Mouse (Mus musculus): ENCODE results near the gene Meox1. TPM values are rescaled to one million over a fixed set of nuclear protein-coding genes. Genes with fewer than 3 reads are reported as not detected.

The Meox1 gene
- total RNA-seq, 1 experiment from 2014 or later, result not detected

DNA sequence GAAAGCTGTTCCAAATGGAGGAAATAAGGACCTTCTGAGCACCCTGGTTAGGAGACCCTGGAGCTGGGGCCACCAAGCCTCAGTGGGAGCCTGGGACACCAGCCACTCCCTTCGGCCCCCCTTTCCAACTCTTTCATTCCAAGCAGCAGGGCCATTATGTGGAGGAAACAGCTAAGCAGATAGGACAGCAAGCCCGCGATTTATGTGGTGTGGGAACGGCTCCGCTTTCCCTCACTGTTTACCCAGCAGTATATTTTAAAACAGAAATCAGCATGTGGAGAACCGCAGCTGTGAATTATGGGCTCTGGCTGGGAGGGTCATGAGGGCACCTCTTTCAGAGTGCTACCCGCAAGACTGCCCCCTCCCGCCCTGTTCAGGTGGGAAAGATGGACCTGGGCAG lies 7.1 kb upstream of the Meox1 start:
- no peak for ATAC-seq (replicated peaks; ENCODE audit: low read depth, poor library complexity, severe bottlenecking)

DNA sequence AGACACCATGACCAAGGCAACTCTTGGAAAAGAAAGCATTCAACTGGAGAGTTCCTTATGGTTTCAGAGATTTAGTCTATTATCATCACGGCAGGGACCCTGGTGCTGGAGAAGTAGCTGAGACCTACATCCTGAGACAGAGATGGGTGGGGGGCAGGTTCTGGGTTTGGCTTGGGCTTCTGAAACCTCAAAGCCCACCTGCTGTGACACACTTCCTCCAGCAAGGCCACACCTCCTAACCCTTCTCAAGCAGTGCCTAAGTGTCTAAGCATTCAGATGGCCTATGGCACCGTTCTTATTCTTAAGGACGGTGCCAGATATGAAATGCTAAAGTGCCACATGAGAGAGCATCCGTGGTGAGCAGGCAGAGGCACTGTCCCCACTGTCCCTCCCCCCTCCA lies 4.2 kb upstream of the Meox1 start:
- ATAC-seq (replicated peaks; ENCODE audit: low read depth, poor library complexity, severe bottlenecking), result no peak

DNA sequence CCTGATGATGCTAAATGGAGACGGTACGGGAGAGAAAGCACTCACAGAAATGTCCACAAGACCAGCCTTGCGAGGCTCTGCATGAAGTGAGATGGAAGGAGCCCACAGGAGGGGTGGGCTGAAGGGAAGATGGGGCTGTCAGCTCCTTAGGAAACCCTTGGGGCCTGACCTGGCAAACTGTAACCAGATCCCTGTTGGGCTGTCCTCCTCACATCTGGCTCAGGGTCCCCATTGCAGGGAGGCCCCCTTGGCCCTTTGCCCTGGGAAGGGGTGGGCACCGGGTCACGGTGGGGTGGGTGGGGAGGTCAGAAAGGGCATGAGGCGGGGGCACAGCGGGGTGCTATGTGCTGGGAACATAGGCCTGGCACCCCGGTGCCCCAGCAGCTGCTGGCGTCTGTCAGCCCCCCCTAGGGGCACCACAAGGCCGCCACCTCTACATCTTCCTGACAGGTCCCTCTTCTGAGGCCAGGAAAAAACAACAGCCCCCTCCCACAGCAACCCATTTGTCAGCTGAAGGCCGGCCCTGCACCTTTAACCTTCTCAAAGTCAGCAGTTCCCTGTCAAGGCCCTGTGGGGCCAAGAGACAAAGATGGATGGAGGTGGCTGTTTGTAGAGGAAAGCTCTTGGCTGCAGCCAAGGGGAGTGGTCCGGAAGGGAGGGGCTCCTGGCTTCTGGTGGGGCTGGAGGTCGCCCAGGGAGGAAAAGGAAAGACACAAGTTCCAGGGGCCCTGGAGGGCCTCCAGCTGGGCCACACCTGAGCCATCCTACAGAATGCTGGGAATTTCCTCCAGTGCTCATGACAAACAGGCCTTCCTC lies 2.6 kb upstream of the Meox1 start:
- no peak for ATAC-seq (replicated peaks; ENCODE audit: low read depth, poor library complexity, severe bottlenecking)

DNA sequence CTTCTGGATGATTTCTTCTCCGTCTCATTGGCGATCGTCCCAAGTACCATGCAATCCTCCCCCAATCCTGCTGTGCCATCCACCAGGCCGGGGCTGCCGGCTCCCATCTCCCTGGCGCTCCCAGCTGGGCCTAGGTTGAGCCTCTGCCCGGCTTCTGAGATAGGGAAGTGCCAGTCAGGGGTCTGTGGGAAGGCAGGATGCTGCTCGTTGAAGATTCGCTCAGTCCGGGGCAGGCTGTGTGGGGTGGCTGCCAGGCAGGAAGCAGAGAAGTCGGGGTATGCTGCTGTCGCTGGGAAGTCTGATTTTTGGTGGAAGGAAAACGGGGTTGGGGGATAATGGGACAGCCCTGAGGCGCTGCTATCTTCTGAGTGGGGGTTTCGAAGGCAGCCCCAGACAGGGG lies 614 bp downstream of the Meox1 start:
- ATAC-seq (replicated peaks; ENCODE audit: low read depth, poor library complexity, severe bottlenecking), result no peak

DNA sequence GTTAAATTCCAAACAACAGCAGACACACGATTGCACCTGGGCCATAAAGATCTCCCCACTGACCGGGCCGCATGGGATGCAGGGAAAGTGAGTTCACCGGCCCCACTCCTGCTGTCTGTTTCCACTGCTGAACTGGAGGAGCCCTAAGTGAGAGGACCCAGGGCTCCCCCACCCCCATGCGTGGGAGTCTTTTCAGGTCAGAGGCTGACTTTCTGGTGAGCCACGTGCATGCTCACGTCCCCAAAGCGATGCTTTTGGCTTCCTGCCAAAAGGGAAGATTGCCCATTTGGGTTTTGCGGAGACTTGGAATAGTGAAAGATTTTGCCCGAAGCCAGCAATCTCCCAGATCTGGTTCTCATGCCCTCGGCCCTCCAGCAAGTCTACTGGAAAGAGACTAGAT lies 2.7 kb downstream of the Meox1 start:
- ATAC-seq (replicated peaks; ENCODE audit: low read depth, poor library complexity, severe bottlenecking), result no peak

DNA sequence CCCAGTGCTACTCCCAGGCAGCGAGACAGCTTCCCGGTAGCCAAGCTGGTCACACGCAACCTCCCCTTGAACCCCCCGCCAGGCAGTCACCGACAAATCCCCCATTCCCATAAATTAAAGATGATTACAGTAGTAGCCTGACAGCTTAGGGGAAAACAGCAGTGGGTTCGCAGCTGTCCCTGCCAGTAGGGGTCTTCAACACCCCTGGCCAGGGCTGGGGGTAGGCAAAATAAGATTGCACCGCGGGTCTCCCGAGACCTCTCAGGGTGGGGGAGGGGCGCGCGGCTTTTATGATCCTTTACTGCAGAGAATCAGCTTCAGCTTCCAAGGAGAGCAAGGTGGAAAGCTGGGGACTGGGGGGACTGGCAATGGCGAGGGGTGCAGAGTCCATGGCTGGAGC lies 4.4 kb downstream of the Meox1 start:
- ATAC-seq (replicated peaks; ENCODE audit: low read depth, poor library complexity, severe bottlenecking), result no peak

DNA sequence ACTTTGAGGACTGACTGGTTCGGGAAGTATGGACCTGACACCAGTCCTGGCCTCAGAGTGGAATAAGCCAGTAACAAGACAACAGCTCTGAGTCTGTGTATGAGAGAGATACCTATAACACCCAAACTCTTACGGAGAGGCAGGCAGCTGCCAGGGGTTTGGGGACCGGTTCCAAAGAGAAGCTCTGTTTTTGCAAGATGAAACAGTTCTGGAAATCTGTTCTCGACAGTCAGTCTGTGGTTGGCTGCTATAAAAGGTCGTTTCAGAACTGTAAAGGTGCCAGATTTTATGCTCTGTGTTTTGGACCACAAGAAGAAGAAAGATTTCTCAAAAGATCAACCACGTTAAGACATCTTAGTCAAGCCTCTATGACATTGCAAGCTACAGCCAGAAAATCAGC lies 5.4 kb downstream of the Meox1 start:
- no peak for ATAC-seq (replicated peaks; ENCODE audit: low read depth, poor library complexity, severe bottlenecking)

DNA sequence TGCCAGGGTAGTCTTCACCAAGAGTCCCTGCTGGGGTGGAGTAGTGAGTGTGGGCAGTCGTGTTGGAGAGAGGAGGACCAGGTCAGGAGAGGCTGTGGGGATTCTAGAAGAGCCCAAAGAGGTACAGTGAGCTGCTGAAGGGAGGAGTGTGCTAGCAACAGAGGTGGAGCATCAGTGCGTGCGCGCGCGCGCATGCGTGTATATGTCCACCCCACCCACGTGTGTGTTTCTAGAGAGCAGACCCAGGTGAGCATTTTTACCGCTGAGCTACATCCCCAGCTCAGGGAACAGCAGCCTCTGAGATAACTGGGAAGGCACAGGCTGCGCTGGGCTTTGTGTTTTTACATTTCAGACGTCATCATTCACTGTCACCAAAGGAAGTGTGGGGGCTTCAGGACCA lies 7.7 kb downstream of the Meox1 start:
- no peak for ATAC-seq (replicated peaks; ENCODE audit: low read depth, poor library complexity, severe bottlenecking)

DNA sequence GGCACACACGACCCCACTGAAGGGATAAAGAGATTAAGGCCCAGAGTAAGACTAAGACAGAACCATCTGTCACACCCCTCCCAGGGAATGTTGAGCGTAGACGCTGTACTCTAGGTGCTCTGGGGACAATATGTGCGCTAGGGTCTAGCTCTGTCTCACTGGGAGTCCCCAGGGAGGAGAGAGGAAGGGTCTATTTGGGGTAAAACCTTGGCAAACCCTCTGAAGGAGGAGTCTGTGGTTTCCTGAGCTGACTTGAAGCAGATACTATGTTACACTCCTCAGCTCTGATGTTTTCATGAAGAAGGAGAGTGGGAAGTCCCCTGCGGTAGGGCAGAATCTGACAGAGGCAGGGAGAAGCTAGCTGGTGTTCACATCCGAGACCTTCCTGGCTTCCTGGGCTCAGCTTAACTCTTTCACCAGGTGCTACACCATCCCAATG lies 8.3 kb downstream of the Meox1 start:
- ATAC-seq (replicated peaks; ENCODE audit: low read depth, poor library complexity, severe bottlenecking), result no peak

DNA sequence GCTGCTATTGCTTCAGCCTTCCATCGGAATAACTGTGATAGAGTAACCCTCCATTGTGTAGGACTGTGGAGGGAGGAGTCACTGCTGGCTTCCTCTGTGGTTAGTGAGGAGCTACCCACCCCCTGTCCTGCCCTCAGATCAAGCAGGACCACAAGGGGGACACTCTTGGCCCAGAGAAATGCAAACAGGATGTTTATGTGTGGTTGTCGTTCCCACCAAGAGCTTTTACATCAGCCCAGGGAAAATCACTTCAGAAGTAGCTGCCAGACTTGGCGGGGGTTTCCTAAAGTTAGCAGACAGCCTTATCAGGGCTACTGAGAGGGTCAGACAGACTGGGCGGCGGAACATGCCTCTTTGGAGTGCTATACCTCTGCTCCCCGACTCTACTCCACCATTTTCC lies 8.9 kb downstream of the Meox1 start:
- peak; percentile 76 for ATAC-seq (replicated peaks; ENCODE audit: low read depth, poor library complexity, severe bottlenecking)

DNA sequence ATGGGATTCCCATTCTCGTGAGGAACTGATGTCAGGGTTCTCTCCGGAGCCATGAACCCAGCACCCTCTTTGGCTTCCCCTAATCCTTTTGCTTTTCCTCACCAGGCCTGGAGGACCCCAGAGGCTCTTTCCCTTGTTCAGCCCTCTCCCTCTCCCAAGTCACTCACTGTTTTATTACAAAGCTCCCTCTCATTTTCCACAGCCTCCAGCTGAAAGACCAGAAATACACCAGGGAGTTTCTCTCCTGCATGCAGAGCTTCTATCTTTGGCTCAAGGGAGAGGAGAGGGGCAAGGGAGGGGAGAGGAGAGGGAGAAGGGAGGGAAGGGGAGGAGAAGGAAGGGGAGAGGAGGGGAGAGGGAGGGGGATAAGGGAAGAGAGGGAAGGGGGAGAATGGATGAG lies 10.3 kb downstream of the Meox1 start:
- ATAC-seq (replicated peaks; ENCODE audit: low read depth, poor library complexity, severe bottlenecking), result no peak

DNA sequence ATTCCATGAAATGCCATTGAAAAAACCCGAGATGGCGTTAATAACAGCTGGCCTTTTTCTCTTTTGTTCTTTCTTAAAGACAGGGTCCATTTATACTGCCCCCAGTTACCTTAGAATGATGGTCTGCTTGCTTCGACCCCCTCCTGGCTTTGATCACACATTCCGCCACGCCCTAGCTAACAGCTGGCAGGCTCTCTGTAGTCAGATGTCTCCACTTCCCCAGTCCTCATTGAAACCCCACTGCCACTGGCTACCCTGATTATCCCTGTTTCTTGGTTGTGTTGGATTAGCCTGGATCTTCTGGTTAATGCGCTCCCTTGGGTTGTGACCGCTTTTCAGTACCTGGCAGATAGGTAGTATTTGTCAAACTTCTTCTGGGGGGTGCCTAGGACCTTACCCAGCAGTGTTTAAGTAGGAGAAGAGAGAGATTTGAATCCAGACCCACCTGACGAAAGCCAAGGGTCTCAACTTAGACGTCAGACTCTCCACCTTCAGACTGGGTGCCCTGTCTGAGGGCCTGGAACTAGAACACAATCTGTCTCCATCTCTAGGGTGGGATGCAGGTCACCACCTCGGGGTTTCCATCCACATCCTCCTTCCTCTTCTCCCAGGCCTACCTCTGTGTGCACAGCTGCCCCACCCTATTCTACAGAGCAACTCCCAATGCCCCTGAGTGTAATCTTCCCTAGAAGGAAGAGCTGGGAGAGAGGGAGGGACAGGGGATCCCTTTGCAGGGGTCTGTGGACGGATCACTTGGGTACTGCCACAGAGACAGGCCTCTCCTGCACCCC lies 11.5 kb downstream of the Meox1 start:
- no peak for ATAC-seq (replicated peaks; ENCODE audit: low read depth, poor library complexity, severe bottlenecking)

DNA sequence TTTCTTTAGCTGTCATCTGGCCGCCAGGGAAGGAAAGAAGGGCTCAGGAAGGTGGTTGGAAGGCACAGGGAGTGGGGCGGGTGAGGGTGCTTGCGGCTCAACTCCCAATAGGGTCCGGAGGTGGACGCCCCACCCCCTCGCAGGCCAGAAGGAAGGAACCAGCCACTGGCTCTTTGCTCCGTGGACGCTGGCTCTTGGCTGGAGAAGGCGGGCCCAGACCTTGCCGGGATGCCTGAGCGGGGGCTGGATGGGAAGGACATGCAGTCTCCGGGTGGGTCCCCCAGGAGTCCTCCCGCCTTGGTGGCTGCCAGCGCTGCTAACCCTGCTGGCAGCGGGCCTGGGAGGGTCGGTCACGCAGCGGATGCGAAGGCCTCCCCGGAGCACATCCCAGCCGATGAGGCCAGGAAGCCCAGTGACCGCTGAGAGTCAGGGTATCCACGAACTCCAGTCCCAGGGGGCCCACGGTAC lies 12.5 kb downstream of the Meox1 start:
- peak; percentile 37 for ATAC-seq (replicated peaks; ENCODE audit: low read depth, poor library complexity, severe bottlenecking)

DNA sequence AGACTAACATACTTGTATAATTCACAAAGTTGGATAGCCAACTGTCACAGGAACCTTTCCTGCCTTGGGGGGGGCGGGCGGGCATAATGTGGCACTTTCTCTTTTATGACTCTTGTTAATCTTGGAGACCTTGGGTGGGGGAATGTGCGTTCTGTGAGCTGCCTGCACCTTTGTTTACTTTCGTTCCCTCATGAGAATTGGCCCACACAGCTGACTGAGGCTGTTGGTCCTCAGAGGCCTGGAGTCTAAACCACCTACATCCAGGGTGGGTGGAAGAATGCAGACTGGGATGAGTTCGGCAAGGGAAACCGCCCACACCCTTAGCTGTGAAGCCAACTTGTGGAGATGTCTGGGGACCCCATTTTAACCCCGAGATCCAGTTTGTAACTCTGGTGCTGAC lies 13.0 kb downstream of the Meox1 start:
- ATAC-seq (replicated peaks; ENCODE audit: low read depth, poor library complexity, severe bottlenecking), result no peak

DNA sequence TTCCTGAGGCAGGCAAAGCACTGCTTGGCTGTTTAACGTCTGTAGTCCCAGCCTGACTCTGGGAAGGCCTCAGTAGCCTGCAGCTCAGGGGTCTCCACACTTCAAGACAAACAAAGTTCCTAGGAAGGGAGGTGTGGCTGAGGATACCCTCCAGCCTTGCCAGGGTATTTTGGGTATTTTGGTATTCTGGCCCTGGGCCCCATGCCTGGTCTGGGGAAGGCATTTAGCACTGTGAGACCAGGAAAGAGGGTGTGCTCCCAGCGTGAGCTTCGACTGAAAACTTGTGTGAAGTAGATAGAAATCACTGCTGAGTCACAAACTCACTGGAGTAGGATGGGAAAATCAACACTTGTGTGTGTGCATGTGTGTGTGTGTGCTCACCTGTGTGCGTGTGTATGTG lies 14.5 kb downstream of the Meox1 start:
- ATAC-seq (replicated peaks; ENCODE audit: low read depth, poor library complexity, severe bottlenecking), result no peak

DNA sequence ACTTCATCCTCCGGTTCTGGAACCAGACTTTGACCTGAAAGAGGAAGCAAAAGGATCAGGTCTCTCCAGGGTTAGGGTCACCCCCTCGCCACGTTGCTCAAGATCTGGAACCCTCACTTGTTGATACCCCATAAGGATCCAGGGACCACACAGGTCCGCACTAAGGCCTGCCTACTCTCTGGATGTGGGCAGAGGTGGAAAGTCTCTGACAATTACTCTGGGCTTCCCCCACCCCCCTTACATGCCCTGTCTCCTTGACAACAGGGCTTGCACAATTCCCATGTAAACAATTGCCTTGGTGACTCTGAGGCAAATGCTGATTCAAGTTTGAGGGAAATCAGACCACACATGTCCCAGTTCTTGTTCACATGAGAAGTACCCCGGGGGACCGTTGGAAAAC lies 15.5 kb downstream of the Meox1 start:
- ATAC-seq (replicated peaks; ENCODE audit: low read depth, poor library complexity, severe bottlenecking), result peak; percentile 52; the same call in 1 of the 2 replicates

DNA sequence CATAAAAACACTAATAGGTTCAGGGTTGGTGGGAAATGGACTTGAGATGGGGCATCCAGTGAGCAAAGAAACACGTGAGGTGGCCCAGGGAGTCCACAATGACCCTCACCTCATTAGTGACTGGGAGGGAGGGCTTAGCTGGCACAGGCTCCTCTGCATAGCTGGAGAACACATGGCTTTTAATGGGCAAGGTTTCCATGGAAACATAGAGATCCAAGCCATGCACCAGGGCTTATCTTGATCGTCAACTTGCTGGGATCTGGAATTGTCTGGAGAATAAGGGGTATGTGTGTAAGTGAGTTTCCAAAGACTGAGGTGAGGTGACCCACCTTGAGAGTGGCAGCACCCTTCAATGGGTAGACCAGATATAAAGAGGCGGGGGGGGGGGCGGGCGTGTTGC lies 19.2 kb downstream of the Meox1 start:
- no peak for ATAC-seq (replicated peaks; ENCODE audit: low read depth, poor library complexity, severe bottlenecking)

DNA sequence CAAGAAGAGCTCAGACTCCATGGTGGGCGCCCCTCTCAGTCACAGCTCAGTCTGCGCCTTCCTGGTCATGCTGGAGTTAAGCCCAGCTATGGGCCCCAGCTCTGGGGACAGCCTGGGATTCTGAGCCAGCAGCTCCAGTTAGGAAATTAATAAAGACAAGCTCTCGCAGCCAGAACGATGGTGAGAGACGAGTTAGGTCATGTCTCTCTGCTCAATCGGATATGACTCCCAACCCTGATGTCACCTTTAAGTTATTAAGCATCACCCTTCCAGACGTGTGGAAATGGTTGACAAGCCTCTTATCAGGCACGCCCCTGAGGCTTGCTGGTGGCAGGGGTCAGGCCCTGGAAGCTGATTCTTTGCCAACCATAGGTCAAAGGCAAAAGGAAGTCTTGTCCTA lies 20.3 kb downstream of the Meox1 start:
- no peak for ATAC-seq (replicated peaks; ENCODE audit: low read depth, poor library complexity, severe bottlenecking)

DNA sequence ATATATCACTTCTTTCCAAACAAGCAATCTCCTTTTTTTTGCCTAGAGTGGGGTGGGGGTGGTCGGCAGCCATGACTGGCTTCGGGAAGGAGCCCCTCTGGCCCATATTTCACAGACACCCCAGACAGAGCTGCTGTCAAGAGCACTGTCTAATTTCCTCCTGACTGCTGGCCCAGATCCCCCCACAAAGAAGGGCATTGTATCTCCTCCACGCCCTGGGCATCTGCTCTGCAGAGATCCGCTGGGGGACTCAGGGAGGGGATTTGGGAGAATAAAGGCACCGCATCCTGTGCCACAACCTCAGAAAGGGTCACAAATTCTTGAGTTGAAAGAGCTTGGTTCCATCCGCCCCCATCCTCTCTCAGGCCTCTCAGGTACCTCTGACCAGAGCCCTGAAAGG lies 22.7 kb downstream of the Meox1 start:
- no peak for ATAC-seq (replicated peaks; ENCODE audit: low read depth, poor library complexity, severe bottlenecking)

DNA sequence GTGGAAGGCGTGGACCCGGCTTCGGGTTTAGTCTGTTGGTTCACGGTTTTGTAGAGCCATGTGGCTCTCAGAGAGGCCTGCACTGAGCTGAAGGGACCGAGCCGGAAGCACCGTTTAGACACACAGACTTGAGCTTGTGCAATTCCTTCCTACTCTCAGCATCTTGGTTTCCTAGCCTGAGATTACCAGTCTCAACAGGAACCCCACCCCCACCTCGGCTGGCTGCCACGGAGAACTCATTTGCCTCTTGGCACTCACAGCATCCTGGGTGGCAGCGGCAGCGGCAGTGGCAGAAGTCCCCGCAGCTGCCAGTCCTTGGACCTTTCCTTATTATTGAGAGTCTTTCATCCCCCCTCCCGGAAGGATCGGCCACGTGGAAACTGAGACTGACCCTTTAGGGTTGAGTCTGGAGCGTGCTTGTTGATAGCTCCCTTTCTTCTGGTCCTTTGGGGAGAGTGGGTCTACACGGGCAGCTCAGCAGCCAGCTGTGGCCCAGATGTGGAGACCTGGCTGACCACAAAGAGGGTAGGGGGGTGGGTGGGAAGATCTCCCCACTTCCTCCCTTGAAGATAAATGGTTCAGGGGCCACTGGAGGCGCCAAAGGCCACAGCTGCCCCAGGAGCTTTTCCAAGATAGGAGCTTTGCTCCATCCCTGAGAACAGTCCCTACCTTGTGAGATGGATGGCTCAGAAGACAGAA lies 24.0 kb downstream of the Meox1 start:
- peak; percentile 88 for ATAC-seq (replicated peaks; ENCODE audit: low read depth, poor library complexity, severe bottlenecking)

DNA sequence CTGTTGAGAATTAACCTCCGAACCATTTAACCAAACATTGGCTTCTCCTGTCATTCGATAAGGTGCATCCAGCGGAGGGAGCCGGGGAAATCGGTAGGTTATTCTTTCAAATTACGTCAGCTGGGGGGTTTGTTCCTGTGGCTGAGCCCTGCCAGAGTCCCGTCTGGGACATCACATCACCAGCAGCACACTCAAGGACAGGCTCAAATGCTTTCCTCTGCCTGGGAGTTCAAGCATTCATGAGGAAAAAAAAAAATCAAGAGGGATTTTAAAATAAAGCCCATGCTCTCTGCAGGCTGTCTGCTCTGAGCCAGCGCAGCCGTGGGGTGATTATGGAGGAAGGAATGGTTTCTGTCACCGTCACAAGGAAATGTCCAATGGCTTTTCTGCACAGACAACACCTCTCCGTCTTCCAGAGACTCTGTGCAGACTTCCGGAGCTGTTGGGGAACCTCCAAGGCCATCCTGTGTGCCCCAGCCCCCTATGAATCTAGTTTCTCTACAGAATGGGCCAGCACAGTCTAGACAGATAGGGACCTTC lies 26.6 kb downstream of the Meox1 start:
- ATAC-seq (replicated peaks; ENCODE audit: low read depth, poor library complexity, severe bottlenecking), result no peak

Measured in common myeloid progenitor, adult 5-6 weeks (primary cell).